Mouse (Mus musculus) megakaryocyte-erythroid progenitor cell, adult 5 weeks (primary cell): Measurements from ENCODE around the gene Asb1. TPM values are rescaled to one million over a fixed set of nuclear protein-coding genes. Genes with fewer than 3 reads are reported as not detected.

Source experiments
- polyA plus RNA-seq: library from polyadenylated mRNA; stranded (reverse); fragments of >175 nt; gene quantifications from 2 replicates; pipeline ENCODE4 v1.2.3, GENCODE M21; 2012

Gene Asb1
- 9.8 and 15.8 TPM in 2 replicates for polyA plus RNA-seq

GRCm38 (mm10) chr1:91540271-91540826 is at the start of gene Asb1:
Gene Asb1, plus strand, starts transcription at chr1:91540544.

GRCm38 (mm10) chr1:91494457-91495140 is 45.7 kb upstream of the Asb1 start, which contains the start of gene Traf3ip1:
Gene Traf3ip1, plus strand, starts transcription at chr1:91494647.

Other genes with a start within 250 kb of the Asb1 start
- gene Scly, start 242.2 kb upstream of the Asb1 start, polyA plus RNA-seq = 31.4 and 32.7 TPM in 2 replicates
- 0.40 and 0.55 TPM in 2 replicates for gene Espnl, start 218.5 kb upstream of the Asb1 start, polyA plus RNA-seq
- gene Klhl30, start 189.5 kb upstream of the Asb1 start, polyA plus RNA-seq = 0.03 and 0.13 TPM in 2 replicates
- gene Erfe, start 174.1 kb upstream of the Asb1 start, polyA plus RNA-seq = 0.57 and 0.86 TPM in 2 replicates
- gene Ilkap, start 141.7 kb upstream of the Asb1 start, polyA plus RNA-seq = 62.2 and 78.0 TPM in 2 replicates
- 105 and 109 TPM in 2 replicates for gene Hes6, start 126.5 kb upstream of the Asb1 start, polyA plus RNA-seq
- gene Per2, start 81.2 kb upstream of the Asb1 start, polyA plus RNA-seq = 12.3 and 25.1 TPM in 2 replicates
- 5.0 and 7.9 TPM in 2 replicates for gene Traf3ip1, start 45.9 kb upstream of the Asb1 start, polyA plus RNA-seq